Mouse (Mus musculus) intestine, embryonic 15.5 days (tissue): Measurements from ENCODE around the gene Scaf4. TPM values are rescaled to one million over a fixed set of nuclear protein-coding genes. Genes with fewer than 3 reads are reported as not detected.

Source experiments
- ATAC-seq: fragments of 200-750 bp; cut with Nextera tagmentation; 2 replicates; pipeline ENCODE4 v1.8.0; 2017; ENCODE audit warnings: moderate TSS enrichment, moderate library complexity
- H3K27ac ChIP-seq: fragments of 300-500 bp; sonication (generic); 2 replicates; pipeline ENCODE4 v1.5.1; 2015; ENCODE audit warnings: mild to moderate bottlenecking, inconsistent platforms
- H3K27me3 ChIP-seq: fragments of 300-500 bp; sonication (generic); replicated peaks from 2 replicates; pipeline ENCODE4 v1.6.1; 2015; ENCODE audit warnings: inconsistent platforms
- H3K36me3 ChIP-seq: fragments of 300-500 bp; sonication (generic); 2 replicates; pipeline ENCODE4 v1.6.1; 2015; ENCODE audit warnings: inconsistent platforms
- H3K4me1 ChIP-seq: fragments of 300-500 bp; sonication (generic); replicated peaks from 2 replicates; pipeline ENCODE4 v1.6.1; 2015; ENCODE audit warnings: inconsistent platforms
- H3K4me2 ChIP-seq: fragments of 300-500 bp; sonication (generic); replicated peaks from 2 replicates; pipeline ENCODE4 v1.6.1; 2015; ENCODE audit warnings: mild to moderate bottlenecking, inconsistent platforms
- H3K4me3 ChIP-seq: fragments of 300-500 bp; sonication (generic); replicated peaks from 2 replicates; pipeline ENCODE4 v1.5.1; 2015; ENCODE audit warnings: inconsistent platforms
- H3K9ac ChIP-seq: fragments of 300-500 bp; sonication (generic); 2 replicates; pipeline ENCODE4 v1.6.1; 2015; ENCODE audit warnings: inconsistent platforms
- H3K9me3 ChIP-seq: fragments of 300-500 bp; sonication (generic); 2 replicates; pipeline ENCODE4 v1.6.1; 2016; ENCODE audit warnings: inconsistent platforms
- WGBS: fragments of 180-500 bp; shearing (Covaris S2); methylation state at CpG from one replicate; pipeline ENCODE4 v1.1.7; 2015; 5-methylcytosine and 5-hydroxymethylcytosine counted together
- polyA plus RNA-seq: library from polyadenylated mRNA; unstranded; fragments of >200 nt; fragmentation: Nextera tagmentation; extraction: Ambion mirVana; gene quantifications from 2 replicates; pipeline ENCODE4 v1.2.1, GENCODE M21; 2015

Gene Scaf4
- polyA plus RNA-seq, 1 experiment from 2014 or later, result 25.3 TPM

GRCm38 (mm10) chr16:90303988-90304299 lies 19.6 kb upstream of the Scaf4 start:
- whole genome bisulfite sequencing, result 87% methylated on average over 2 of the region's 2 CpGs
- Histone ChIP-seq H3K4me2 (no peak overlapping the region), H3K27ac (no peak overlapping the region), H3K27me3 (no peaks in the 10 kb centered on the region), H3K4me1 (no peaks in the 10 kb centered on the region), H3K9ac (no peak overlapping the region), H3K9me3 (no peaks in the 10 kb centered on the region), H3K36me3 (no peaks in the 10 kb centered on the region), H3K4me3 (no peak overlapping the region)
- no peak for ATAC-seq

- WGBS, result 76% methylated on average over 9 of the region's 9 CpGs
- H3K27me3 ChIP-seq, result no peaks in the 10 kb centered on the region
- no peak overlapping the region for H3K4me3 ChIP-seq
- ATAC-seq, result no peak
- no peaks in the 10 kb centered on the region for H3K36me3 ChIP-seq
- no peak overlapping the region for H3K4me2 ChIP-seq
- H3K27ac ChIP-seq, result no peak overlapping the region
- H3K4me1 ChIP-seq, result no peaks in the 10 kb centered on the region
- H3K9me3 ChIP-seq, result no peaks in the 10 kb centered on the region
- H3K9ac ChIP-seq, result no peak overlapping the region
Measured at GRCm38 (mm10) chr16:90303286-90303987, 19.1 kb upstream of the Scaf4 start.

- H3K27ac ChIP-seq, result no peak overlapping the region
- no peaks in the 10 kb centered on the region for H3K36me3 ChIP-seq
- no peaks in the 10 kb centered on the region for H3K27me3 ChIP-seq
- ATAC-seq, result no peak
- WGBS, result 78% methylated on average over 10 of the region's 10 CpGs
- H3K9me3 ChIP-seq, result no peaks in the 10 kb centered on the region
- no peaks in the 10 kb centered on the region for H3K4me1 ChIP-seq
- no peak overlapping the region for H3K4me3 ChIP-seq
- H3K4me2 ChIP-seq, result no peak overlapping the region
- no peak overlapping the region for H3K9ac ChIP-seq
Measured at GRCm38 (mm10) chr16:90301706-90302105, 17.4 kb upstream of the Scaf4 start.

- Histone ChIP-seq H3K27me3 (no peaks in the 10 kb centered on the region), H3K36me3 (no peaks in the 10 kb centered on the region), H3K9me3 (no peaks in the 10 kb centered on the region), H3K27ac (no peak overlapping the region), H3K4me3 (no peak overlapping the region), H3K4me2 (no peak overlapping the region), H3K4me1 (no peaks in the 10 kb centered on the region), H3K9ac (no peak overlapping the region)
- no peak for ATAC-seq
- WGBS, result 86% methylated on average over 11 of the region's 11 CpGs
Measured at GRCm38 (mm10) chr16:90300896-90301295, 16.6 kb upstream of the Scaf4 start.

GRCm38 (mm10) chr16:90299591-90299990 lies 15.3 kb upstream of the Scaf4 start:
- Histone ChIP-seq H3K9me3 (no peaks in the 10 kb centered on the region), H3K27ac (no peak overlapping the region), H3K27me3 (no peaks in the 10 kb centered on the region), H3K4me2 (no peak overlapping the region), H3K9ac (no peak overlapping the region), H3K4me3 (no peak overlapping the region), H3K4me1 (no peaks in the 10 kb centered on the region), H3K36me3 (no peaks in the 10 kb centered on the region)
- ATAC-seq, result no peak

- no peak overlapping the region for H3K9ac ChIP-seq
- peak overlapping the region; percentile 3; the same call in 1 of the 2 replicates for H3K4me2 ChIP-seq
- H3K36me3 ChIP-seq, result no peaks in the 10 kb centered on the region
- H3K4me1 ChIP-seq, result no peaks in the 10 kb centered on the region
- WGBS, result 15% methylated on average over 21 of the region's 21 CpGs
- no peak overlapping the region for H3K27ac ChIP-seq
- no peak overlapping the region for H3K4me3 ChIP-seq
- H3K27me3 ChIP-seq, result no peaks in the 10 kb centered on the region
- ATAC-seq, result no peak
- H3K9me3 ChIP-seq, result no peaks in the 10 kb centered on the region
Measured at GRCm38 (mm10) chr16:90298426-90299300, 14.4 kb upstream of the Scaf4 start.

- no peaks in the 10 kb centered on the region for H3K36me3 ChIP-seq
- WGBS, result 31% methylated on average over 21 of the region's 22 CpGs
- H3K27me3 ChIP-seq, result no peaks in the 10 kb centered on the region
- no peak overlapping the region for H3K27ac ChIP-seq
- no peaks in the 10 kb centered on the region for H3K9me3 ChIP-seq
- peak overlapping the region; percentile 3; the same call in 1 of the 2 replicates for H3K4me2 ChIP-seq
- no peak for ATAC-seq
- H3K9ac ChIP-seq, result no peak overlapping the region
- H3K4me3 ChIP-seq, result no peak overlapping the region
- no peaks in the 10 kb centered on the region for H3K4me1 ChIP-seq
Measured at GRCm38 (mm10) chr16:90297479-90298425, 13.4 kb upstream of the Scaf4 start.

- Histone ChIP-seq H3K27me3 (no peaks in the 10 kb centered on the region), H3K9me3 (no peaks in the 10 kb centered on the region), H3K9ac (no peak overlapping the region), H3K4me1 (no peaks in the 10 kb centered on the region), H3K4me3 (no peak overlapping the region), H3K4me2 (no peak overlapping the region), H3K27ac (no peak overlapping the region), H3K36me3 (no peaks in the 10 kb centered on the region)
- 42% methylated on average over 6 of the region's 6 CpGs for WGBS
- ATAC-seq, result no peak
Measured at GRCm38 (mm10) chr16:90291675-90292074, 7.4 kb upstream of the Scaf4 start.

- no peak overlapping the region for H3K9ac ChIP-seq
- H3K27me3 ChIP-seq, result no peaks in the 10 kb centered on the region
- no peaks in the 10 kb centered on the region for H3K36me3 ChIP-seq
- ATAC-seq, result peak; percentile 51; the same call in 1 of the 2 replicates
- H3K4me3 ChIP-seq, result no peak overlapping the region
- H3K9me3 ChIP-seq, result no peaks in the 10 kb centered on the region
- H3K27ac ChIP-seq, result no peak overlapping the region
- no peaks in the 10 kb centered on the region for H3K4me1 ChIP-seq
- peak overlapping the region; percentile 43; the same call in 1 of the 2 replicates for H3K4me2 ChIP-seq
- WGBS, result 41% methylated on average over 9 of the region's 9 CpGs
Measured at GRCm38 (mm10) chr16:90290962-90291361, 6.7 kb upstream of the Scaf4 start.

GRCm38 (mm10) chr16:90284916-90285315 lies 613 bp upstream of the Scaf4 start:
- peak; percentile 3 for ATAC-seq
- WGBS, result 4% methylated on average over 15 of the region's 15 CpGs
- H3K4me1 ChIP-seq, result peaks cover 23% of the 10 kb centered on the region

GRCm38 (mm10) chr16:90283266-90283904 lies 918 bp downstream of the Scaf4 start:
- peak; percentile 46 for ATAC-seq
- H3K4me1 ChIP-seq, result peaks cover 23% of the 10 kb centered on the region
- no peaks in the 10 kb centered on the region for H3K36me3 ChIP-seq
- peak overlapping the region; percentile 100 for H3K4me3 ChIP-seq
- no peaks in the 10 kb centered on the region for H3K9me3 ChIP-seq
- peak overlapping the region; percentile 86 for H3K4me2 ChIP-seq
- H3K27me3 ChIP-seq, result no peaks in the 10 kb centered on the region
- 0% methylated on average over 53 of the region's 53 CpGs for WGBS
- peak overlapping the region; percentile 97 for H3K27ac ChIP-seq
- H3K9ac ChIP-seq, result peak overlapping the region; percentile 99

More at GRCm38 (mm10) chr16:90284916-90285315, 613 bp upstream of the Scaf4 start:
- Histone ChIP-seq H3K36me3 (no peaks in the 10 kb centered on the region), H3K4me3 (peak overlapping the region; percentile 100), H3K9ac (peak overlapping the region; percentile 71), H3K27ac (peak overlapping the region; percentile 97), H3K27me3 (no peaks in the 10 kb centered on the region), H3K9me3 (no peaks in the 10 kb centered on the region), H3K4me2 (peak overlapping the region; percentile 86)
